Mouse (Mus musculus) right cerebral cortex, postnatal 36 days (tissue): Measurements from ENCODE around the gene Tmem28.

Experiments used
- DNase-seq, 2 experiments: peaks; one replicate each; pipeline ENCODE4 v3.0.0; 2022; ENCODE audit warnings: low spot score in 2 of 2, mixed read lengths in 1 of 2

Tmem28 gene

GRCm38 (mm10) chrX:99820790-99821395 lies at the start of gene Tmem28:
Gene Tmem28 (plus strand): TSS chrX:99821021.
- no peak for DNase-seq

- no peak for DNase-seq
Observed at GRCm38 (mm10) chrX:99780308-99780707, 40.5 kb upstream of the Tmem28 start.

GRCm38 (mm10) chrX:99808375-99808774 lies 12.4 kb upstream of the Tmem28 start:
- DNase-seq = no peak

GRCm38 (mm10) chrX:99819395-99819935 lies 1.4 kb upstream of the Tmem28 start:
- DNase-seq = no peak

- DNase-seq = peak in 1 of 2 experiments; percentile 23
Observed at GRCm38 (mm10) chrX:99819936-99820789, 658 bp upstream of the Tmem28 start.

GRCm38 (mm10) chrX:99842090-99842489 lies 21.3 kb downstream of the Tmem28 start:
- no peak for DNase-seq

GRCm38 (mm10) chrX:99853261-99853741 lies 32.5 kb downstream of the Tmem28 start:
- DNase-seq = no peak

- DNase-seq = no peak
Observed at GRCm38 (mm10) chrX:99853834-99854233, 33.0 kb downstream of the Tmem28 start.

- no peak for DNase-seq
Observed at GRCm38 (mm10) chrX:99872228-99872627, 51.4 kb downstream of the Tmem28 start.

- no peak for DNase-seq
Observed at GRCm38 (mm10) chrX:99872632-99873201, 51.9 kb downstream of the Tmem28 start.

GRCm38 (mm10) chrX:99873259-99873919 lies 52.6 kb downstream of the Tmem28 start:
- no peak for DNase-seq

- no peak for DNase-seq
Observed at GRCm38 (mm10) chrX:99873920-99874296, 53.1 kb downstream of the Tmem28 start.

GRCm38 (mm10) chrX:99876781-99877180 lies 56.0 kb downstream of the Tmem28 start:
- DNase-seq = no peak

- DNase-seq = no peak
Observed at GRCm38 (mm10) chrX:99883396-99883795, 62.6 kb downstream of the Tmem28 start.
